Mouse (Mus musculus) fat pad, adult 2 months (tissue): ENCODE data around the gene Dgki.

Experiments
- DNase-seq: peaks from one replicate; pipeline ENCODE4 v3.0.0-alpha.2; 2011; ENCODE audit warnings: low read depth, low spot score; ENCODE audit errors: extremely low read depth

The Dgki gene

DNA sequence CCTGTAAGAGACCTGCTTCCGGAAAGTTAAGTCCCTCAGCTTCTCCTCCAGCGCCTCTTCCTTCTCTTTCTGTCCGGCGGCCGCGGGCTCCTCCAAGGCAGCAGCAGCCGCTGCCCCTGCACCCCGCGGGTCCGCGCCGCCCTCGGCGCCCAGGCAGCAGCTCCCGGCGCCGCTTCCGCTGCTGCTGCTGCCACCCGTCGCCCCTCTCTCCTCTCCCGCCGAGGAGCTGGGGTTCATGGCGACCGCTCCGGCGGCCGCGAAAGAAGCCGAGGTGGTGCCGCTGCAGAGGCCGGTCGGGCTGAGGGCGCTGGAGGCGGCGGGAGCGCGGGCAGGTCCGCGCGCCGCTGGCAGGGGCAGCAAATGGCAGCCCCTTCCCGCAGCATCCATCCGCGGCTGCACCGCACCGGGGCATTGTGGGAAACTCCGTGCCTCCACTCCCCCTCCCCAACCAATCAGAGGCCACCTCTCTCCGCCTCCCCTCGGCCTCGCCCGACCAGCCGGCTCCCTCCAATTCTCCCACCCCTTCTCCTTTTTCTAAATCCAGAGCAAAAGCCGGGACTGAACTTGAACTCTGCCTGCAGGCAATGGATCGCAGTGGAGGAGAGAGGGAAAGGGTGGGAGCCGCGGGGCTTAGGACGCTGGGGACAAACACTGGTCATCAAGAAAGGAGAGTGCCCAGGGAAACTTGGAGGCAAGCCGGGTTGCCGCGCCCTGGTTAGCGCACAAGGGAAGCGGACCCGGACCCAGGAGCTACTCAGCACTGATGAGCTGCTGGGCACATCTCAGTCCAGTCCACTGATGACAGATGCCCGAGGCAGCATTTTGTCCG, at the start of gene Dgki:
Gene Dgki, minus strand, starts transcription at position 623 of the 829 bp plus-strand sequence.
- DNase-seq, result no peak

GRCm38 (mm10) chr6:37347606-37348005, 47.6 kb upstream of the Dgki start:
- DNase-seq, result peak; percentile 52

GRCm38 (mm10) chr6:37338055-37338454, 38.1 kb upstream of the Dgki start:
- no peak for DNase-seq

DNA sequence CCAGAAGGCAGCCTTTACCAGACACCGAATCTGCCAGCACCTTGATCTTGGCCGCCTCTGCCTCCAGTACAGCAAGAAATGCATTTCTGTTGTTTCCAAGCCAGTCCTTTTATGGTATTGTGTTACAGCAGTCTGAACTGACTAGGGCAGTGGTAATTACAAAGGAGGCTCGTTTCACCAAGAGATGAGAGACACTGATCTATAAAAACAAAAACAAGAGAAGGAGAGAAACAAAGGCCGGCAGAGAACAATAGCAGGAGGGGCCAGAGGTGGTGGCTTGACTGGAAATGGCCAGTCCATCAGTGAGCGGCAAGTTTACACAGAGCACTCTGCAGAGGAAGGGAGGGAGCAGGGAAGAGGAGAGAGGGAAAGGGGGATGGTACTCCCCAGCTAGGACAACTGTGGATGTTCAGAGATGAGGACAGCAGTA, 36.9 kb upstream of the Dgki start:
- no peak for DNase-seq

- DNase-seq, result no peak
Measured at GRCm38 (mm10) chr6:37336381-37336780, 36.4 kb upstream of the Dgki start.

DNA sequence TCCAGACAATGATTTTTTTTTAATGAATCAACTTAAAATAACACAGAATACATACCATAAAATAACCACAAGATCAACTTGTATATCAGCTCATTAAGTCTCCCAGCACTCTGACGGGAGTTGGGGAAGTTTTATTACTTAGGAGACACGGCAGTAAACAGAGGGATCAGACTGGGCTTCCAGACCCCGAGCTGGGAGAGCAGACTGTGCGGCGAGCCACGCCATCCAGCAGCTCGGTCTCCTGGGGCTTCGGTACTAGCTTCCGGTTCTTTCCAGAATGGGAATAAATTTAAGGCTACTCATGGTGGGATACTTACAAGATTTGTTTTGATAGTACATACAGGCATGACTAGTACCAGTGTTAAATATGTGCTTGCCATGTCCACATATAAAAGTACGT, 32.9 kb upstream of the Dgki start:
- no peak for DNase-seq

GRCm38 (mm10) chr6:37329901-37330864, 30.2 kb upstream of the Dgki start:
- DNase-seq, result no peak

GRCm38 (mm10) chr6:37329376-37329775, 29.4 kb upstream of the Dgki start:
- DNase-seq, result no peak

- DNase-seq, result no peak
Measured at GRCm38 (mm10) chr6:37328671-37329070, 28.7 kb upstream of the Dgki start.

DNA sequence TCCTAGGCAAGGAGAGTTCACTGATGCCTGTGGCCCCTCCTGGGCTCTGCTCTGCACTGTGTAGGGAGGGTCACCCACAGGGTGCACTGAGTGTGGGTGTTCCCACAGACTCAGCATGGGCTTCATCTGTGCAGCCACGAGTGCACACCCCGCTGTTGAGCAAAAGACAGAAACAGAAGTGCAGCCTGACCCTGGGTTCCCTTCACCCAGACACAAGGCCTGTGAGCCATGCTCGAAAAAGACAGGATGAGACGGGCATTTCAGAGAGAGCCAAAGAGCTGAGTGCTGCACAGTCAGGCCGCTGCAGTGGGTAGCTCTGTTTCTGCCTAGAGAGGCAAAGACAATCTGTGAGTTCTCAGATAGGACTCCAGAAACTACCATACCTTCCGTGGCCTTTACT, 27.5 kb upstream of the Dgki start:
- no peak for DNase-seq

DNA sequence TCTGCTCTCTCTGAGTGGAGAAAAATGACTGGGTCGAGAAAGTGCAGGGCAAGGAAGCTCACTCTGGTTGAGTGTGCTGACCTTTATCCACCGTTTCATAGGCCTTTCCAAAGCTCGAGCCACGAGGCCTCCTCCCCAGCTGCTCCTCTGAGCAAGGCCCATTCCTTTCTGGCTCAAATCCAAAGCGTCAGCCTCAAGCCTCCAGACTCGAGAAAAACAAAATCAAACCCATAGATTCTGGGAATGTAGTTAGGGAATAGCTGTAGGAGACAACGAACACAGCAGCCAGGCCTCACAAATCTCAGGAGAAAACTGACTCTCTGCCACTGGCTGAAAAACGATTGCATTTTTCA, 26.6 kb upstream of the Dgki start:
- no peak for DNase-seq

- no peak for DNase-seq
Measured at GRCm38 (mm10) chr6:37325906-37326602, 26.1 kb upstream of the Dgki start.

- no peak for DNase-seq
Measured at GRCm38 (mm10) chr6:37325076-37325475, 25.1 kb upstream of the Dgki start.

DNA sequence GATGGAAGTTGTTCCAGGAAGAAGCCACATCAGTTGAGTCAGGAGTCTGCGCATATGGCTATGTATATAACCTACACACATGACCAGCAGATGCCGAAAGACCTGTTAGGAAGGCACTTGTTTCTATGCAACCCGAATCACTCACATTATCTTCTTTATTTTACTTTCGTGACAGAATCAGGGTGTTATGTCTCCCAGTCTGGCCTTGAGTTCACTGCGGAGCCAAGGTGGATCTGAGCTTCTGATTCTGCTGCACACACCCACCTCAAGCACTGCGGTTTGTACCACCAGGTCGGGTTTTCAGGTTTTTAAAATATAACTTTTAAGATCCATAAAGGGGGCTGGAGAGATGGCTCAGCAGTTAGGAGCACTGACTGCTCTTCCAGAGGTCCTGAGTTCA, 22.7 kb upstream of the Dgki start:
- DNase-seq, result no peak

DNA sequence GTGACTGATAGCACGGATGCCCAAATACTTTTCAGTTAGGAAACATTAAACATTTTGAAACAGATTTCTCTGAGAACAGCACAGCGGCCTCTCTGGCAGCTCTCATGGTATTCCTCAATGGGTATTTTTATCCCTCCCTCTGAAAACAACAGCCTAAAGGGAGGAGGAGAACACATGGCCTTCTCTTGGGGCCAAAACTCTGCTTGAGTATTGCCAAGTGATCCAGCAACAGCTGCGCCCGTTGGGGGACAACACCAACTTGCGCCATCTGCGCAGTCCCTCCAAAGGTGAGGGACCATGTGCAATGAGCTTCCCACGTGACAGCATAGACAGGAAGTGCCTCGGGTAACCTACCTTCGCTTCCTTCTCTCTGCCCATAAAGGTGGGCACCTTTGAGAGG, 22.1 kb upstream of the Dgki start:
- DNase-seq, result no peak

GRCm38 (mm10) chr6:37317904-37318303, 17.9 kb upstream of the Dgki start:
- no peak for DNase-seq

- DNase-seq, result peak; percentile 55
Measured at GRCm38 (mm10) chr6:37315440-37315839, 15.5 kb upstream of the Dgki start.

DNA sequence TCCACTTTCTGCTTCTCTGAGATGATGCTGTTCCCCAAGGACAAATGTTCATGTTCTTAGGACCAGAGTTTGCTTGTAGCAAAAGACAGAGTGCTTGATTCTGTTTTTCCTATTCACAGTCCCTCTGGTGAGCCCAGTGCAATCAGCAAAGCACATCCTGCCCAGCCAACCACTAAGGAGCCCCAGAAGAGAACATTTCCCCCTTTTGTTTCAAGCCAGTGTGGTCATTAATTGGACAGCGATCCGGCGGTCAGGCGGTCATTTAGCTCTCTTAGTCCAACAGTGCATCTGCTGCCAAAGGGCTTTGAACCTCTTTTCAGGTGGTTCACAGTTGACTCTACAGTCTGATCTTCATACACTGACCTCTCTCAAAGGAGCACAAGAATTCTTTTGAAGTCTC, 10.6 kb upstream of the Dgki start:
- no peak for DNase-seq

- DNase-seq, result no peak
Measured at GRCm38 (mm10) chr6:37306616-37307015, 6.6 kb upstream of the Dgki start.

DNA sequence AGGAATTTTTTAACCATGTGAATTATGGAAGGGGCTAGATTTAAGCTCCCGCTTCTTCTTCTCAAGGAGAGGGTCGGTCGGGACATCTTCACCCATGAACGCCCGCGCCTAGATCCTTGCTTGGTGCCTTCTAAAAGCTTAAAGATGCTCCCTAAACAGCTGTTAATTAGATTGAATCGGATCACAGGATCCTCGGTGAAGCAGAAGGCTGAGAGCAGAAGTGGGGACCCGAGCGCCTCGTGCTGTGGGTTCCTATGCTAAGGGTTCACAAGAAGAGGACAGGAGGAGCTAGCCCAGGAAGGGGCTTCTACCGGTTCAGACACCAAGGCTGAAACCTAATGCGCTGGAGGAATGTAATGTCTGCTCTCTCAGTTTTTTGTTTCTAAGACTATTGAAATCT, 508 bp upstream of the Dgki start:
- DNase-seq, result no peak

GRCm38 (mm10) chr6:37298982-37299381, 1.0 kb downstream of the Dgki start:
- DNase-seq, result peak; percentile 94
